Mouse (Mus musculus) ES-E14 (cell line): ENCODE data around the gene Gm6525.

ENCODE experiments used
- ZC3H11A ChIP-seq: IDR thresholded peaks from 2 replicates; pipeline ENCODE4 v1.6.1; 2012; ENCODE audit warnings: low read depth, mild to moderate bottlenecking, inconsistent platforms, low read length, borderline replicate concordance
- ZNF384 ChIP-seq: IDR thresholded peaks from 2 replicates; pipeline ENCODE4 v1.6.1; 2012; ENCODE audit warnings: low read depth, low read length, inconsistent platforms

GRCm38 (mm10) chr3:84215743-84216360 is 41.9 kb downstream of the Gm6525 start:
- TF ChIP-seq ZC3H11A: no peak
- TF ChIP-seq ZNF384: no peak
